Mouse (Mus musculus): ENCODE results near the gene Sv2b.

- TF ChIP-seq POLR2A (IDR thresholded peaks at IDR 0.05; ENCODE audit: insufficient read length, low read depth), result no peak
- no peak for TF ChIP-seq TCF3 (IDR thresholded peaks at IDR 0.05; ENCODE audit: insufficient read length, low read depth)
- no peak for TF ChIP-seq CEBPB (IDR thresholded peaks at IDR 0.05; ENCODE audit: insufficient read depth, poor library complexity, severe bottlenecking)
- no peak for TF ChIP-seq MYOG (IDR thresholded peaks at IDR 0.05; ENCODE audit: control insufficient read depth in 1 of 3, insufficient read depth in 1 of 3, insufficient read length in 2 of 3, low read depth in 2 of 3)
- no peak for TF ChIP-seq TCF12 (IDR thresholded peaks at IDR 0.05; ENCODE audit: insufficient read depth, poor library complexity, severe bottlenecking)
- TF ChIP-seq USF1 (IDR thresholded peaks at IDR 0.05; ENCODE audit: low read depth), result no peak
- TF ChIP-seq MAX (IDR thresholded peaks at IDR 0.05; ENCODE audit: low read depth), result no peak
- TF ChIP-seq POLR2AphosphoS2 (IDR thresholded peaks at IDR 0.05; ENCODE audit: insufficient read length, low read depth), result no peak
Observed at GRCm38 (mm10) chr7:75271306-75271705, 37.8 kb downstream of the Sv2b start.
